ENCODE assay signal across 8 mouse cellular contexts in genomic region chr5:45668831-45669230, GRCm38 (mm10). TPM values are rescaled to one million over a fixed set of nuclear protein-coding genes. Genes with fewer than 3 reads are reported as not detected.
DNase-seq lines count a peak whose midpoint lies in the region; ATAC-seq lines count a peak whose summit lies in the region.

No protein-coding gene starts in this region.

- no peaks in the 10 kb centered on the region for H3K9me3 ChIP-seq in kidney, embryonic 14.5 days (ENCODE audit: control insufficient read depth, low read length)
- no peaks in the 10 kb centered on the region for H3K9me3 ChIP-seq in embryonic facial prominence, embryonic 10.5 days
- no peaks in the 10 kb centered on the region for H3K9me3 ChIP-seq in midbrain, embryonic 16.5 days (replicated peaks; ENCODE audit: control insufficient read depth, low read length, poor library complexity, severe bottlenecking)

- no peak for ATAC-seq in kidney, embryonic 14.5 days (ENCODE audit: low FRiP score, low TSS enrichment)
- peak; percentile 19 for ATAC-seq in midbrain, embryonic 16.5 days

- H3K27ac ChIP-seq in kidney, embryonic 14.5 days (ENCODE audit: low read depth, low read length), result peak overlapping the region; percentile 77; the same call in 1 of the 2 replicates
- peak overlapping the region; percentile 96 for H3K27ac ChIP-seq in embryonic facial prominence, embryonic 10.5 days (replicated peaks)
- H3K27ac ChIP-seq in midbrain, embryonic 16.5 days (ENCODE audit: low read length), result peak overlapping the region; percentile 75

- no peak for DNase-seq in kidney, postnatal 10 days
- DNase-seq in MEL-GATA-1-ER (ENCODE audit: extremely low read depth, low read depth), result peak; percentile 38
- DNase-seq in embryonic facial prominence, embryonic 10.5 days (ENCODE audit: low spot score), result no peak
- peak; percentile 63 for DNase-seq in induced T-regulatory cell, adult 2 months (ENCODE audit: low read depth)
- DNase-seq in thymus, postnatal 25 days, result no peak
- no peak for DNase-seq in urinary bladder, adult 18-20 months (ENCODE audit: low spot score in 2 of 2)

- H3K4me3 ChIP-seq in kidney, embryonic 14.5 days (ENCODE audit: low read length), result peak overlapping the region; percentile 79
- H3K4me3 ChIP-seq in embryonic facial prominence, embryonic 10.5 days, result peak overlapping the region; percentile 88
- peak overlapping the region; percentile 81 for H3K4me3 ChIP-seq in midbrain, embryonic 16.5 days (ENCODE audit: low read depth, low read length)

- WGBS in kidney, embryonic 14.5 days, result 0% methylated on average over 3 of the region's 3 CpGs
- under 1% methylated on average over 3 of the region's 3 CpGs for WGBS in embryonic facial prominence, embryonic 10.5 days
- WGBS in midbrain, embryonic 16.5 days, result 3% methylated on average over 3 of the region's 3 CpGs

- H3K4me2 ChIP-seq in kidney, embryonic 14.5 days (replicated peaks; ENCODE audit: low read depth, low read length), result peak overlapping the region; percentile 72
- peak overlapping the region; percentile 88 for H3K4me2 ChIP-seq in midbrain, embryonic 16.5 days (ENCODE audit: low read length)

- H3K9ac ChIP-seq in kidney, embryonic 14.5 days (ENCODE audit: low read depth, low read length), result peak overlapping the region; percentile 81
- peak overlapping the region; percentile 75 for H3K9ac ChIP-seq in midbrain, embryonic 16.5 days (ENCODE audit: low read depth, low read length)

- 0 out of 2 replicates have a peak, but pooled peaks cover 3% of the 10 kb centered on the region for H3K36me3 ChIP-seq in kidney, embryonic 14.5 days (ENCODE audit: control insufficient read depth, insufficient read depth, low read length)
- H3K36me3 ChIP-seq in embryonic facial prominence, embryonic 10.5 days (replicated peaks), result peaks cover 15% of the 10 kb centered on the region
- H3K36me3 ChIP-seq in midbrain, embryonic 16.5 days (ENCODE audit: control insufficient read depth, insufficient read depth, low read length), result no peaks in the 10 kb centered on the region

- no peaks in the 10 kb centered on the region for H3K27me3 ChIP-seq in kidney, embryonic 14.5 days (ENCODE audit: control insufficient read depth, insufficient read depth, low read length)
- H3K27me3 ChIP-seq in embryonic facial prominence, embryonic 10.5 days (replicated peaks; ENCODE audit: low read depth, poor library complexity, severe bottlenecking), result no peaks in the 10 kb centered on the region
- H3K27me3 ChIP-seq in midbrain, embryonic 16.5 days (ENCODE audit: control insufficient read depth, insufficient read depth, low read depth, low read length), result no peaks in the 10 kb centered on the region

- peaks cover 5% of the 10 kb centered on the region; the same call in 1 of the 2 replicates for H3K4me1 ChIP-seq in kidney, embryonic 14.5 days (ENCODE audit: control insufficient read depth, insufficient read depth, low read length)
- H3K4me1 ChIP-seq in embryonic facial prominence, embryonic 10.5 days, result peaks cover 15% of the 10 kb centered on the region
- H3K4me1 ChIP-seq in midbrain, embryonic 16.5 days (ENCODE audit: control insufficient read depth, insufficient read depth, low read length), result peaks cover 12% of the 10 kb centered on the region

RNA-seq across cellular contexts. Expression of gene Ncapg, which starts 0.9 kb away (rescaled TPM):
- polyA plus RNA-seq in kidney, embryonic 14.5 days (2014; fragmentation: Nextera tagmentation; extraction: Ambion mirVana), result 54.3 and 71.0 TPM in 2 replicates
- polyA plus RNA-seq in embryonic facial prominence, embryonic 10.5 days (2016; fragmentation: Nextera tagmentation; extraction: Ambion mirVana), result 71.0 and 71.5 TPM in 2 replicates
- polyA plus RNA-seq in midbrain, embryonic 16.5 days (2015; fragmentation: Nextera tagmentation; extraction: Ambion mirVana), result 5.0 and 6.6 TPM in 2 replicates

RNA-seq across cellular contexts. Expression of gene Fam184b, which starts 29.4 kb away (rescaled TPM):
- 0.73 and 1.9 TPM in 2 replicates for polyA plus RNA-seq in kidney, embryonic 14.5 days (2014; fragmentation: Nextera tagmentation; extraction: Ambion mirVana)
- polyA plus RNA-seq in embryonic facial prominence, embryonic 10.5 days (2016; fragmentation: Nextera tagmentation; extraction: Ambion mirVana), result 0.62 and 0.67 TPM in 2 replicates
- 7.0 and 9.4 TPM in 2 replicates for polyA plus RNA-seq in midbrain, embryonic 16.5 days (2015; fragmentation: Nextera tagmentation; extraction: Ambion mirVana)

Comparison
In these comparisons a context has a peak if more than half of its experiments do, and no peak if none do; other contexts are left out.
1. DNase-seq: peak in MEL-GATA-1-ER (single experiment) and induced T-regulatory cell, adult 2 months (single experiment); none in kidney, postnatal 10 days (single experiment), embryonic facial prominence, embryonic 10.5 days (single experiment), thymus, postnatal 25 days (single experiment) and urinary bladder, adult 18-20 months (0 of 2).
2. Peak in every context shown above with its lines, with median percentiles within 50 percentile points of each other: H3K27ac ChIP-seq and H3K4me3 ChIP-seq.